Mouse (Mus musculus): ENCODE data around the gene Gabarapl1.
A peak's percentile ranks its signal among the peaks of the same experiment; 100 is the strongest.
"Not testable (repeated sequence)": the region's sequence is repeated elsewhere in the genome, so short reads cannot be mapped to it uniquely, and the experiment has no call there.

Gene Gabarapl1

DNA sequence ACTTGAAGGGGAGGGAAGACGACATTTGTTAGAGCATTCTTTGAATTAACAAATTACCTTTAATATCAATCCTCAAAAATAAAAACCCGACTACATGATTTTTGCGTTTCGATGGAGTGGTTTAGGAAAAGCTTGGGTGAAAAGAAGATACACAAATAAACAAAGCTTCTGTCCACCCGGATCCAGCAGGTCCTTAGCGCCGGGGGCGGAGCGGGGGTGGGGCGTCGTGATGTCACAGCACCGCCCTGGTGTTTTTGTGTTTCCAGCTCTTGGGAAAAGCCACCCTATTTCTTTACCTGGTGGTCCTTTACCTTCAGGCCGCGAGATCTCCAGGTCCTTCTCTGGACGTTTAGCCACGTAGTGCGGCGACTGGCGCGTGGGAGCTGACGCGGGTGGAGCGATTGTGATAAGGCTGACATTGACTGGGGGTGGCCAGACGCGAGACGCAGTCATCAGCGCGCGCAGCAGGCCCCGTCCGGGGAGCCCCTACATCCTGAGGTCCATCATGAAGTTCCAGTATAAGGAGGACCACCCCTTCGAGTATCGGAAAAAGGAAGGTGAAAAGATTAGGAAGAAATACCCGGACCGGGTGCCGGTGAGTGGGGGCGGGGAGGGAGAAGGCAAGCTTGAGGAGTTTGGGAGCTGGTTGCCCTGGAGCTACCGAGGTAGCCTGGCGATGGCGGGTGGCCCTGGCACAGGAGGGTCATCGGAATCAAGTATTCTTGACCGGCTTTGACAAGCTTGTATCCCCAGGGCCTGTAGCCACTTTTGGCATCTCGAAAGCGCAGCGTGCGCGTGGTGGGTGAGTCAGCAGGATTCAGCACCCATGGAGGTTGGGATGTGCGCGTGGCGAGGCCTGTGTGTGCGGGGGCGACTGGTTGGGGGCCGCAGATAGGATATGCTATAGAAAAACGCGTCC, at the start of gene Gabarapl1:
Gene Gabarapl1, plus strand, starts transcription at position 219 of the 919 bp plus-strand sequence.
- DNase-seq: peak; percentile 95

DNA sequence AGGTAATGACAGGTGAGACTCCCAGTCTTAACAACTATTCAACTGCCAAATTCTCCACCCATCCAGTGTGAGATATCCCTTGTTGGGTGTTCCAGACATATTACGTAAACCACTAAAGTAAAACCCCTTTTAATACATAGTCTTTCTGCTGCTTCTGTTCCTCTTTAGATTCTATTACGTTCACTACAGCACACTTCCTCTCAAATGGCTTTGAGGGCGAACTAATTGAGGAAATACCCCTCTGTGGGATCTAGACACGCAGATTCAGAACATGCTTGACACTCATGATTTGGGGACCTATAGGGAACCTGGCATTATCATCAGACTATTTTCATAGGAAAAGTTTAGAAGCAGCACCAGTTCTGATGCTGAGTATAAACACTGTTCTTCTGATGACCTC, 38.0 kb upstream of the Gabarapl1 start:
- DNase-seq: no peak

DNA sequence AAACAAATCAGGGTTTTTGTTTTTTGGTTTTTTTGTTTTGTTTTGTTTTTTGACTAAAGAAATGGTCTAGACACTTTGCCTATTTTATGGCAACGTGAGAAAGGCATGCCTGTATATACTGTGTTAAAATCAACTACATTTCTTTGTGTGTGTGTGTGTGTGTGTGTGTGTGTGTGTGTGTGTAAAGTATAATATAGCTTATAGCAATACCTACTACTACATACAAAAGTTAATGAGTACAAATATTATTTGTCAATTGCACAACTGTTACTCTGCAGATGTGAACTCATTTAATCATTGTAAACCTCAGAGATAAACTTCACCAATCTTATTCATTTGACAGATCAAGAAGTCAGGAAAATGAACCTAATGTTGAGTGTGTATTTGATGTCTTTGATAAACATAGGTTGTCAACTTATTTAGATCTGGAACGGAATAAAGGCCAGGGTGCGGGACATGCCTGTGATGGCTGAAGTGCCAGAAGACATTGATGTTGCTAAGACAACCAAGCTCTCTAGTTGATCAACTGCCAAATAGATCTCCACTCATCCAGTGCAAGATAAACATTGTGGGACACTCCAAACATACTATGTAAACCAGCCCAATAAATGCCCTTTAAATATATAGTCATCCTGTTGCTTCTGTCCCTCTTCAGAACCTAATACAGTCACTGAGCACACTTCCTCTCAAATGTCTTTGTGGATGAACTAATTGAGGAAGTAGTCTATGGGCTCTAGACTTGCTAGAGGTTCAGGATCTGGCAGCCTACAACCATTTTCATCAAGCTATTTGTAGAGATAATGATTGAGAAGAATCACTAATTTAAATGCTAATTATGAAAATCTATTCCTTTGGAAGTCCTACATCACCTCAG, 35.4 kb upstream of the Gabarapl1 start:
- DNase-seq: no peak

DNA sequence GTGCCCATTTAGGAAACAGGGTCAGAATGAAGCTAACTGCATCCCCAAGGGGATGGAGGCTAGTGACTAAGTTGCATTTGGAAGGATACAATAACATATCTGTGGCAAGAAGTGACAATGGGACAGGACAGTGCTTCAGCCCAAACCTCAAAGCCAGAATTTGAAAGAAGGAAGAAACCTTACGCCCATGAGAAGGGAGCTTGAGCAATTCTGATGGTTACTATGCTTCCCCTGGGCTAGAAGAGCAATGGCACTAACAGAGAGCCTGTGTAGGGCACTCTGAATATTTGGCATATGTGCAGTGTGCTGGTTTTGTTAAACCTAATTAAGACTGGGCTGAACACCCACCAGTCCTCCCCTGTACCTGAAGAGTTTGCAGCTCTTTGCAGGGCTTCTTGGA, 33.4 kb upstream of the Gabarapl1 start:
- not testable (repeated sequence) for DNase-seq

DNA sequence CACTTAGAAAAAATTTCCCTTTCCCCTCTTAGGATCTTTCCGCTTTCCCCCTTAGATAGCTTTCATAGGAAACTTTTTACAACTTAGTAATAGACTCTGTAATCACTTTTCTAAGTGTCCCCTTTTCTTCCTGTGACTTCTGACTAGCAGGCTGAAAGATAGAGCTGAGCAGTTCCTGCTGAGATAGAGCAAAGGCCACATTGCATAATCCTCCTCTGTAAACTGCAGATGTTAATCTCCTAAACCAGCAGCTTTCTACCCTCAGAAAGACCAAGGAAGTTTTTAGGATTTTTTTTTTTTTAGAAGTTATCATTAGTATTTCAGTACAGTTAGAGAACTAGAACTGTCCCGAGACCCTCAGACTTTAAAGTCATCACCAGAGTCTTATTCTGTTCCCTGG, 29.5 kb upstream of the Gabarapl1 start:
- no peak for DNase-seq

DNA sequence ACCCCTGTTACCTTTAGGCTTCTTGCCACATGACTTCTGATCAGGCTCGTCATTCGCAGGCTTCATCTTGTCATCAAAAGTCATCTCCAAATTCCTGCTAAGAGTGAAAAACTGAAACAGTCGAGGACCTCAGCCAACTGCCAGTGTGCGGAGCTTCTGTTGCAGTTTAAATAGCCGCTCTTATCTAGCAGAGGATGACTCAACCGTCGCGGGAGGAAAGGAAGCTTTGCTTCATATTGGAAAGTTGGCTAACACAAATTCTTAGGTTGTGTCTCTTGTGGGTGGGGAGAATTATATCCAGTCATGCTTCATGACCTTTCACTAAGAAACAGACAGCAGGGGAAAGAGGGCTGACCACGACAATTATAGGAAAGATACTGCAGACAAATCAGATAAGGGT, 25.9 kb upstream of the Gabarapl1 start, which contains the start of gene Olr1:
Gene Olr1, minus strand, starts transcription at position 142 of the 400 bp plus-strand sequence.
- DNase-seq: no peak

DNA sequence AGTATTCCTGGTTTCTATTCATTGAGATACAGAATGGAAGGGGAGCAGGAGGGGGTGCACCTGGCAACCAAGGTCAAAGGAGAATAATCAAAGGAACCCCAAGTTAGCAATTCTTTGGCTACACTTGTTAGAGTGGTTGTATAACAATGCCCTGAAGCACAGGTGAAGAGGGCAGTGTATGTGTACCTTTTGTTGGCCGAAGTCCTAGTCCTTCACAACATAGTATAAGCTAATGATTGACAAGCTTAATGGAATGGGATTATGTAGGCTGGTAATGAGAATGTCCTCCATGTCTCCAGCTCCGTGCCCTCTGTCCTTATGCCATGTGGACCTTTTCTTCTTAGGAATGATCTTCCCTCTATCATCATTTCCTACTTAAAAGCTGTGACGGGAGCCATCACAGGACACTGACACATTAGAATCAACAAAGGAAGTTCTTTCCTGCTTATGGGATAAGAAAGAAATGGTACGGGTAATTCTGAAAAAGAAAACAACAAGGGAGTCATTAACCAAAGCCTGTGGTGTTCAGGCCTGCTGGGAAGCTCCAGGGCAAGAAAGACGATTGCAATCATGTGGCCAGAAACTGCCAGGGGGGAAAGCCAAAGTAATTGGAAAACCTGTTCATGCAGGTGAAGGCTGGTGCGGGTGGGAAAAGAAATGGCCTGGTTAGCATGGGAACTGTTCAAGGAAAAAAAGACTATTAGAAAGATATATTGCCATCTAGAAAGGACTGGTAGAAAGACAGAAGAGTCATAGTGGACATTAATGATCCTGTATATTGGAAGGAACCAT, 22.6 kb upstream of the Gabarapl1 start:
- peak; percentile 60 to 72 for DNase-seq

DNA sequence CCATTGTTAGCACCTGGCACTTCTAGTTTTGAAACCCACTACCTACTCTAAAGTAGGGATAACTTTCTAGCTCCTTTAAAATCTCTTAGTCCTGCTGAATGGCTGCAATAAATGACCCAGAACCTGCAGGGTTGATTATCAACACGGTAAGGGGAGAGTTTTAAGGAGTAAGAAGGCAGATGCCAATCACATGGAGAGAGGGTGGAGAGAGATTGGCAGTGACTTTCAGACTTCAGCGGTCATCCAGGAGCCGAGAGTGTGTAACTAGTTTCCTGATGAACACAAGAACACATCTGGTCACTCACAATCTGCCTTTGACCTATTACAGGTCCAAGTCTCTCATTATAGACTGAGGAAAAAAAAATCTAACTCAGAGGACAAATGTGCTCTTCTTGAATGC, 20.6 kb upstream of the Gabarapl1 start, which contains the start of gene Tmem52b:
Gene Tmem52b, plus strand, starts transcription at position 189 of the 400 bp plus-strand sequence.
- peak; percentile 38 to 70 for DNase-seq

DNA sequence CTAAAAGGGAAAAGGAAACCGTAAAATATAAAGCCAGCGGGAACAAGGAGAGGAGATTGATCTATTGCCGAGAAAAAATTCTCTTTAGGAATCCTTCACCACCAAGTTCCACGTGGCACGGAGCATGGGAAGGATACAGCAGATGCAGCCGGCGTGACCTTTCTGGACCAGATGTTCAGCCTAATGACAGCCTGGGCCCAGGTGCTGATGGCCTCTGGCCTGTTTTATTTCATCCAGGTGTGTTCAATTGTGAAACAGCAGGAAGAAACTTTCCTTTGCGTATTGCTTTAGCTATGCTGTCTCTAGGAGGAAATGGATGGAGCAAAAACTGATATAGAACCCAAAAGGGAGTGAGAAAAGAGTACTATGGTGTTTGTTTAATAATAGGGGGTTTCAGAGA, 20.1 kb upstream of the Gabarapl1 start:
- DNase-seq: peak in 1 of 2 experiments; percentile 40

DNA sequence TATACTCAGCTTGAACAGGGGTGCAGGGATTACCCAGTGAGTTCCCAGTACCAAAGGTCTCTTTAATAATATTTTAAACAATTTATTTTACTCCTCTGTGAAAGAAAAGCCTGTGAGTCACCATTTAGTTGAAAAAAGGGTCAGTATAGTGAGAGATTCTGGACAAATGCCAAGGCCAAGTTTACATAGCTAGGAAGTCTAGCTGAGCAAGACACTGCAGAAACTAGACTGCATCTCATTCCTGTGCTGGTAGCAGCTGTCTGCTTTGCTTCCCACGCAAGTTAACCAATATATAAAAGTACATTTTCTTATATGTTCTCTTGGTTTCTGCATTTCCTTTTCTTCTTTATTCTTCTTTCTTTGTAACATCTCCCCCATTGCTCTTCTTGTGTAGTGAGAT, 19.6 kb upstream of the Gabarapl1 start:
- DNase-seq: no peak

DNA sequence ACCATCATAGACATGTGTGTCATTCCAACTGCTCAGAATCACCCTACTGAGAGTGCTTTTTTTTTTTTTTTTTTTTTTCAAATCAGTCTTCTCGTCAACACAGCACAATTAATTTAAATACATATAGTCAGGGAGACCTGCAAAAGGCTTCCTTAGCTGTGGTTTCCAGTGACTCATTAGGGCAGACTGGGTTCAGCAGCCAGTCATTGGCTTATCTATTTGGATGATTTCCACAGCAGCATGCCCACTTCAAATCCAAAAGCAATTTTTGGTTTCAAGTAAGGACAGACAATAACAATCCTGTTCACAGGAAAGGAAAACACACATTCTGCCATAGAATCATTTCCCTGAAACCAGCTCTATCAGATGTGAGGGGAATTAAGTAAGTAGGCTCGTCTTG, 18.6 kb upstream of the Gabarapl1 start:
- DNase-seq: no peak

DNA sequence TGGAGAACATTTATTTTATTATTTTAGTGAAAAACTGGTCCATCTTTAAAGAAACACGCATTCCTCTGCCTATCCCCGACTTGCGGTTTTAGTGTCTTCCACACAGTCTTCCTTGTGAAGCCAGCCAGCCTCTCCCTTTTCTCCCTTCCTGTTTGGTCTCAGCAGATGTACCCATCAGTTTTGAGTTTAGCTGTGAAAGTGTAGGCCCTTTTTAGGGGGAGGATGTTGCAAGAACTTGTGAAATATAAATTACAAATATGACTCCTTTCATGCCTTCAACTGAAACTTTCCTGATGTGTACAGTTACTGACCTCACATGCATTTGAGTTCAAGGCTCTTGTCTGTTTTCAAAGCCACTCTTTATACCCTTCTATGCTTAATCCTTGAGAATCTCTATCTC, 17.9 kb upstream of the Gabarapl1 start:
- no peak for DNase-seq

DNA sequence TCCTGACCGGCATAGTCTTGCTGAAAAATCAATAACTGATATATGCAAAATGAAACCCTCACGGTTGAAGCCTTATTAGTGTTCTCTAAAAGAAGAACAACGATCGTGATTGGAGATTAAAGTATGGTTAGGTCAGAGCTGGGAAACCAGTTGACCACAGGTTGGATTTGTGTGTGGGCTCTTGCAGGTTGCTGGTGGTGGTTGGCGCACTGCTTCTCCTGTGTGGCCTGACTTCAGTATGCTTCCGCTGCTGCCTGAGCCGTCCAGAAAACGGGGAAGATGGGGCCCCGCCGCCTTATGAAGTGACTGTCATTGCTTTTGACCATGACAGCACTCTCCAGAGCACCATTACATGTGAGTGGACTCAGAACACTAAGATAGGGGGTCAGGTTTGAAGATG, 16.6 kb upstream of the Gabarapl1 start:
- DNase-seq: no peak

DNA sequence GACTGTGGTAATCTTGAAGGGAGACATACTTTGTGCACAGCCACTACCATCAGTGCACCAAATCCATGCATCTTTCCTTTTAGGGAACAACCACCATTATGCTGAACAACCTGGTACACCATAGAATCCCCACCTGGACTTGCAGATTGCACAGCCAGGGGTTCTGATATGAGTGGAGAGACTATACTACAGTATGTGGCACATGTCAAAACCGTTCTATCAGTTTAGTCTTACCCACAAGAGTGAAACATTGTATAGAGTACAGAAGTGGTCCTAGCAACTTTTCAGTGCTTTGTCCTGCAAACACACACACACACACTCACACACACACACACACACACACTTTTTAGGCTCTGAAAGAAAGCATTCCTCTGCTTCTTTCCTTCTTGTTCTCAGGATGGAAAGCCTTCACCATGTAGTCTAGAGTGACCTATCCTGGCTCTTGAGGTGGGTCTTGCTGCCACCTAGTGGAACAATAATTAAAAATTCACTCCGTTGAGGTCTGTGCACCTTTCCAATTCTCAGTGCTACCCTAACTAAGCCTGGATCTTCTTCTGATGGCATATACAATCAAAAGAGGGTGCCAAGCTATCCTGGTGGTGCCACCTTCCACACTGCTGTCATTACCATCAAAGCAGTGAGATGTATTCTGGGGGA, 15.1 kb upstream of the Gabarapl1 start:
- DNase-seq: peak; percentile 50 to 54

DNA sequence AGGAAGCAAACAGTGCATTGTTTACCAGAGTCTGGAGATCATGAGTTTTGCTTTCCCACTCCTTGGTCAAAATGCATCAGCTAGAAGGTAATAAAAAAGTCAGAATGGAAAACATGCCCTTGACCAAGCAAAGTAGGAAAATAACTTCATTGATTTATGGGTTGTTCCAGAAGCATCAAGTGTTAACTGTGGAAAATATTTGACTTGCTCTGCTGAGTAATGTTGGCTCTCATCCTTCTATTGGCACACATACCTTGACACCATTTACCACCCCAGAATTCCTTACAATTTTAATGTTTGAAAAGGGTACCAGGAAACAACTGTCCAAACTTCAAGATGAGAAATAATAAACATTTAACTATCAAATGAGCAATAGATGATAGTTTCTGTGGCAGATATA, 6.9 kb upstream of the Gabarapl1 start:
- DNase-seq: no peak

DNA sequence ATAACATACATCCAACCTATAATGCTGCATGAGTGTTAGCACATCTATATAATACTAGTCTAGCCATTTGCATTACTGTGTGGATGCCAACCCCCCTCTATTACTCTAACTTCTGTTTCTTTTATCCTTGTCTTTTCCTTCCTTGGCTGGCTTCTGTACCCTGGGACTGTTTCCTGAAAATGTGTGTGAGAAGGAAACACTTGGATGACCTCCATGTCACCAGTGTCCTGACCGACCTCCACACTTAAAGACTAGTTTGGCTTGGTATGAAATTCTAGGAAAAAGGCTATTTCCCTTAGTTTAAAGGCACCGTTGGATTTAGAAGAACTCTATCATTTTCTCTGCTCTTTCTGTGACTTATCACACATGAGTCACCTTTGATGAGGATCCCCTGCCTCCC, 5.5 kb upstream of the Gabarapl1 start:
- DNase-seq: no peak

DNA sequence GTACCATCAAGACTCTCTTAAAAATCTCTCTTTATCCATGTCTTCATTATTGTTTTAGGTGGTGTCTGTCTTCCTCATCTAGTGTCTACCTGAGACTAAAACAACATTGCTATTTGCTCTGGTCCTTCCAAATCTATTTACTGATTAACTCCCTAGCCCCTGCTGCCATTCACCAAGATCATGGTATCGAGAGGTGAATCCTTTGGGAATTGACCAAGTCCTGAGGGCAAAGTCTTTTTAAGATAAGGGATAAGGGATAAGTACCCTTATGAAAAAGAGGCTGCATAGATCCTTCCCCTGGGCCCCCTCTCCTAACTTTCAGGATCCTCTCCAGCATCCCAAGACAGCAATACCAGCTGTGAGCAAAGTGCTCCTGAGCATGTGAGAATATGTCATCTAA, 3.4 kb upstream of the Gabarapl1 start:
- no peak for DNase-seq

DNA sequence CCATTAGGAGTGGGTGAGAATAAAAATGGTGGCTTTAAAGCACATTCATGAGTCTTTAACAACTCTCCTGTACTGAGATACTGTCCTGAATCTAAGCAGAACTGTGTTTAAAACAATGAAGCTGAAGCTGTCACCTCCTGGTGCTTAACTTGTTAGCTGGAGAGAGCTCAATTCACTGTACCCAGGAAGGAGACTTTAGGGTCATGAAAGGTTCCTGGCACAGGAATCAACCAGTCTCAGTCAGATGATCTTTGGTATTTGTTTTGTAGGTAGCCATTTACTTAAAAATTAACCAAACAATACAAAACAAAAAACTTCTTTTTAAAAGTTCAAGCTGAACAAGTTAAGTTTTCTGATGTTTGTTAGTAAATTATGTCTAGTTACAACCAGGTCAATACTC, 2.7 kb upstream of the Gabarapl1 start:
- DNase-seq: peak; percentile 59 to 71

DNA sequence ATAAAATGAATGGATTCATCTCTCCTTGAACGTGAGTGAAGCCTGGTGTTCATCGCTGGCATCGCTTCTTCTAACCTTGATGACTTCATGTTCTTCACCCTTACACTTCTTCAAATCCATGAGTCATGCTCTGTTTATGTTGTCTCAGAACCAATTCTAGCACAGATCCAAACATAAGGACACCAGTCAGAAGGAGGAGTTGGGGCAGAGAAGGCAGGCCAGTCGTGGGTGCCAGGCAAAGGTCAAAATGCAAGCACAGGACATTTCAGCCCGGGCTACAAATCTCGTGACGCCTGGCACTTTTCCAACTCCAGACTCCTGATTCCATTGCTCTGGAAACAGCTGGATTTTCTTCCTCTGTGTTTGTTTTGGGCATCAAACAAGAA, 411 bp upstream of the Gabarapl1 start:
- DNase-seq: peak; percentile 97 to 98

DNA sequence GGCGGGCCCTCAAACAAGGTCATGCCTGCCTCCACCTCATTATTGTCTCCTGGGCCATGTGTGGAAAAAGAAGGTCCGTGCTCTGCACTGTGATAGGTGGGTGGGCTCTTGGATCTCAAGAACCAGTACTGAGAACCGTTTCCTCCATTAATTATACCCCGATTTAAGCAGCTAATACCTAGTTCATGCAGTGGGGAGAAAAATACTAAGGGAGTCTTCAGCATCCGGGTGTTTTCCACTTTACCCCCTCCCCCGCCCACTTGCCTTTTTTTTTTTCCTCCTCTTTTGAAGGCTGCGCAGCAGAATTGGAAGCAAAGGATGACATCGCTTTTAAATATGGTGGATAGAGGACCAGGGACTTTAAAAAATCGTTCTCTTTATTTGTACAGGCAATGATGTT, 1.1 kb downstream of the Gabarapl1 start:
- peak in 1 of 2 experiments; percentile 37 for DNase-seq

DNA sequence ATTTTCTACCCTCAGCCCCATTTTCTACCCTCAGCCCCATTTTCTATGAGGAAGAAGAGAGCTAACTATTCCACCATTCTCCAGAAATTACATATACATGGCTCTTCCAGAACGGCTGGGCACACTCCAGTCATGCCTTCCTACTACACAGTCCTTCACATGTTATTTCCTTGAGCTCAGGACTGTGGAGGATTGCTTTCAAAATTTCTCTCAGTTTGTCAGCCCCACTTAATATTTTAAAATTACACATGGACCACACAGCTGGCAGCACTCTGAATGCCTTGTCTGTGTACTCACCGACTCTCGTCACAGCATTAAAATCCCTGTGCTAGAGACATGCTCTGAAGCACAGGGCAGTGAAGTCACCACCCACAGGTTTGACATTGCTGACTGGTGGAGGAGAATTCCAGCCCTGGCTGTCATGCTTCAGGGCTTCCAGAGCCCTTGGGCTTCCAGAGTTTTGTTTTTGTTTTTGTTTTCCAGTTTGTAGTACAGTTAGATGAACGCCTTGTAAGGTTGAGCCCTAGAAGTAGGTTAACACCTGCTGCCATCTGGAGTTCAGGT, 1.7 kb downstream of the Gabarapl1 start:
- peak; percentile 66 to 81 for DNase-seq

DNA sequence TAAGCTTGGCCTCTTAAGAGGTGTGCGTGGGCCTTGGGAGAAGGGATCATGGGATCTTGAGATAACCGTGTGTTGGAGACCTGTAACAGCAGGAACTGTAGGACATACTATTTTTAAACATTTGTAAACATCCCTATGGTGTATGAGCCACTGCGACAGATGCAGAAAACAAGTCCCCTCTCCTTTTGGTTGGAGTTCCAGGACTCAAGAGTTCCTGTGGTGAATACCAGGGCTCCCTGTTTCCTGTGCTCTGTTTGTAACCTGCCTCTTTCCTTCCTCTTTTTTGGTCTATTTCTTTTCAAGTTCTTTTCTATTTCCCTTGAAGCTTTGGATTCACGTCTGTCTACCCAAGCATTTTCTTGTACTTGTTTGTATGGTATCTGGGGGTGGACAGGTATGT, 2.8 kb downstream of the Gabarapl1 start:
- DNase-seq: no peak
